Mouse (Mus musculus): ENCODE results near the gene Slc25a29. TPM values are rescaled to one million over a fixed set of nuclear protein-coding genes. Genes with fewer than 3 reads are reported as not detected.

The Slc25a29 gene
- polyA plus RNA-seq, 1 experiment, result 12.7 TPM

DNA sequence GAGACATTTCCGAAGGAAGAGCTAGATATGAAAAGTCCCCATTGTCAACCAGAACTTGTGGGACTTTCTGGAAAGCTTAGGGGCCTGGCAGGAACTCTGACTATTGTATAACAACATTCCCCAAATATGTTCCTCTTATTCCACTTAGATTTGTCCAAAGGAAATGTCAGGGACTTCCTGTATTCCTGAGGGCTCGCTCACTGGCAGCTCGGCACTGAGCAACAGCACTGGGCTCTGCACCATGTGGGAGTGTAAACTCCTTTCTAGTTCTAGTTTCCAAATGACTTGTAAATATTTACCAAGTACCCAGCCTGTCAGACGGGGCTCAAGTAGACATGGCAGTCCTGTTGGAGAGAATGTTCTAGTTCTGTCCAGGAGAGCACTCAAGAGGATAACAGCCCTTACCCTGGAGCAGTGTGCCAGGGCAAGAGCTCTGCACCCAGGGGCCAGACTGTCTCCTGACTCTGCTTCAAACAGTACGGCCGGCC is 29.4 kb upstream of the Slc25a29 start:
- DNase-seq, result peak; percentile 57
- Histone ChIP-seq H3K4me1 (ENCODE audit: control insufficient read depth, insufficient read depth, low read length) (no peaks in the 10 kb centered on the region), H3K4me3 (ENCODE audit: insufficient read depth, low read depth, low read length) (no peak overlapping the region), H3K36me3 (ENCODE audit: control insufficient read depth, insufficient read depth, low read length) (no peaks in the 10 kb centered on the region), H3K27me3 (replicated peaks; ENCODE audit: control insufficient read depth, insufficient read depth, low read length) (no peaks in the 10 kb centered on the region), H3K27ac (ENCODE audit: insufficient read depth, low read depth, low read length) (peak overlapping the region; percentile 63; the same call in 1 of the 2 replicates)
- 62% methylated on average over 6 of the region's 6 CpGs for WGBS
- TF ChIP-seq POLR2A (IDR thresholded peaks at IDR 0.05; ENCODE audit: low read depth, low read length) (no peak), CTCF (conservative IDR thresholded peaks at IDR 0.05; ENCODE audit: insufficient read depth, insufficient read length, low read depth, low read length) (no peak)

DNA sequence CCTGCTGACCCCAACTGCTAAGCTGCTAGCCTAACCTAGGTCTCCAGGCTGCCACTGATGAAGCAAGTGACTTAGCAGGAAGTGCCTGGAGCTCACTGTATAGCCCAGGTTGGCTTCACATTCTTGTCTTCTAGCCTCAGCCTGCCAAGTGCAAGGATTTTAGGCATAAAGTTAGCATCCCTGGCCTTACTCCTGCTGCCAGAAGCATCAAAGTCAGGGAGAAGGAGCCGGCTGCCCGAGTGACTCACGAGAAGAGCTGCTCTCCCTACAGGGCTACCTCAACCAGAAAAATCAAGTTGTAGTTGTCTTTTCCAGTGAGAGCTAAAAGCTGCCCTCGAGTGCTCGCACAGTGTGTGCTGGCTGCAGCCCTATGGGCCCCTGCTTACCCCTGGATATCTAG is 22.8 kb upstream of the Slc25a29 start:
- Histone ChIP-seq H3K27ac (ENCODE audit: insufficient read depth, low read depth, low read length) (no peak overlapping the region), H3K36me3 (ENCODE audit: control insufficient read depth, insufficient read depth, low read length) (no peaks in the 10 kb centered on the region), H3K27me3 (replicated peaks; ENCODE audit: control insufficient read depth, insufficient read depth, low read length) (no peaks in the 10 kb centered on the region), H3K4me3 (ENCODE audit: insufficient read depth, low read depth, low read length) (no peak overlapping the region), H3K4me1 (ENCODE audit: control insufficient read depth, insufficient read depth, low read length) (no peaks in the 10 kb centered on the region)
- 86% methylated on average over 5 of the region's 5 CpGs for WGBS
- DNase-seq, result no peak
- TF ChIP-seq CTCF (conservative IDR thresholded peaks at IDR 0.05; ENCODE audit: insufficient read depth, insufficient read length, low read depth, low read length) (no peak), POLR2A (IDR thresholded peaks at IDR 0.05; ENCODE audit: low read depth, low read length) (no peak)

DNA sequence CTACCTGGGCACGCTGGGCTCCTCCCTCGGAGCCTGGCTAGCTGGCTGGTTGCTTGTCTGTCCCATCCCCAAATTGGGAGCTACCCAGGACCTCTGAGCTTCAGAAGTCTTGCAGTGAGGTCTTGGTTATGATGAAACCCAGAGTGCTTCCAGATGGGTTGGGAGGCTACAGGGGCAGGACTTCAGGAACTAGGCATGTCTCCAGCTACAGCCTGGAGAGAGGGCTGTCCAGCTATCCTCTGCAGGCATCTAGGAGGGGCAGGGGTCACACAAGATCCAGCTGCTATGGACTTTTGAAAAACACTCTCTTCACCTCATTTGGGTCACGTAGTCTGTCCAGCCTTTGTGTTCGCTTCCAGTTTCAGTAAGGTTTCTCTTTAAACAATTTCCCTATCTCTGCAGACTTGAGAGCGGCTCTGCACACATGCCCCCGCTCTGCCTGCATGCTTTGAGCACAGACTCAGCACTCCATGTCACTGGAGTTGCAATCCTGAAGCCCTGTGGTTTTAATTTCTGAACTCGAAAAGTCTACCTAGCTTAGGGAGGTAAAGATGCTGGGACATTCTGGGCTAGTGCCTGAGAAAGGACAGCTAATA is 22.0 kb upstream of the Slc25a29 start:
- no peaks in the 10 kb centered on the region for H3K36me3 ChIP-seq (ENCODE audit: control insufficient read depth, insufficient read depth, low read length)
- peak; percentile 47 for DNase-seq
- H3K4me3 ChIP-seq (ENCODE audit: insufficient read depth, low read depth, low read length), result no peak overlapping the region
- WGBS, result 74% methylated on average over 7 of the region's 7 CpGs
- no peaks in the 10 kb centered on the region for H3K4me1 ChIP-seq (ENCODE audit: control insufficient read depth, insufficient read depth, low read length)
- H3K27ac ChIP-seq (ENCODE audit: insufficient read depth, low read depth, low read length), result no peak overlapping the region
- TF ChIP-seq POLR2A (IDR thresholded peaks at IDR 0.05; ENCODE audit: low read depth, low read length), result no peak
- no peak for TF ChIP-seq CTCF (conservative IDR thresholded peaks at IDR 0.05; ENCODE audit: insufficient read depth, insufficient read length, low read depth, low read length)
- no peaks in the 10 kb centered on the region for H3K27me3 ChIP-seq (replicated peaks; ENCODE audit: control insufficient read depth, insufficient read depth, low read length)

DNA sequence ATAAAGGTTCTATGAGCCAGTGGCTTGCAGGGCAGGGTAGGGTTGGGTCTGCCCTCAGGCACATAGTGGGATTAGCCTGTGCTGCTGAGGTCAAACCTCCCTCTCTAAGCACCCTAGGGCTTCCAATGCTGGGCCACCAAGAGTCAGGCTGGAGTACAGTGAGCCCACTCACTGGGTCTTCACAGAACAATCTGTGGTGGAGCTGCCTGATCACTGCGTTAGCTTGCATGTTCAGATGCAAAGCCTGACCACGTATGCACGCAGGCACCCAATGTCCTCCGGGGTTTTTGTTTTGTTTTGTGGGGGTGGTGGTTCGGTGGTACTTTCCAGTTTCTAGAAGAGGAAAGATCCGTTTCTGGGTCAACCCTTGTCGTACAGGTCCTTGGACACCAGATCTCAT is 21.4 kb upstream of the Slc25a29 start:
- WGBS, result 67% methylated on average over 7 of the region's 7 CpGs
- H3K27me3 ChIP-seq (replicated peaks; ENCODE audit: control insufficient read depth, insufficient read depth, low read length), result no peaks in the 10 kb centered on the region

DNA sequence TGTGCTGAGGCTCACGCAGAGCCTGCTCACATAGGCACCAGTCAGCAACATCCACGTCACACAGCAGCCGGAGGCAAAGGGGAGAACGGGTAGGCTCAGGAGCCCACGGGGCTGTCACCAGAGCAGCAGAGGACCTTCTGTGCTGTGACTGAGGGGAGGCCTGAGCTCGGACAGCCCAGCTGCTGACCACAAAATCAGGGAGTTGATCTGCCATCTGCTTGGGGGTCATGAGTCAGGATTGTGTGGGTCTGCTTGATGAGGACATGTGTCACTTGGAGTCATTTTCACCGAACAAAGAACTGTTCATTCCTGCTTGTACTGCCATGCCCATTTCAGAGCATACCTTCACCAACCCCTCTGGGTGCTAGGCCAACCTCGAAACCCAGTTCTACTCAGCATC is 20.5 kb upstream of the Slc25a29 start:
- 76% methylated on average over 8 of the region's 8 CpGs for WGBS
- Histone ChIP-seq H3K27ac (ENCODE audit: insufficient read depth, low read depth, low read length) (no peak overlapping the region), H3K36me3 (ENCODE audit: control insufficient read depth, insufficient read depth, low read length) (no peaks in the 10 kb centered on the region), H3K4me3 (ENCODE audit: insufficient read depth, low read depth, low read length) (no peak overlapping the region), H3K27me3 (replicated peaks; ENCODE audit: control insufficient read depth, insufficient read depth, low read length) (no peaks in the 10 kb centered on the region), H3K4me1 (ENCODE audit: control insufficient read depth, insufficient read depth, low read length) (no peaks in the 10 kb centered on the region)
- no peak for DNase-seq
- TF ChIP-seq POLR2A (IDR thresholded peaks at IDR 0.05; ENCODE audit: low read depth, low read length), result no peak
- TF ChIP-seq CTCF (conservative IDR thresholded peaks at IDR 0.05; ENCODE audit: insufficient read depth, insufficient read length, low read depth, low read length), result no peak

More for the DNA sequence above, 21.4 kb upstream of the Slc25a29 start:
- Histone ChIP-seq H3K36me3 (ENCODE audit: control insufficient read depth, insufficient read depth, low read length) (no peaks in the 10 kb centered on the region), H3K27ac (ENCODE audit: insufficient read depth, low read depth, low read length) (no peak overlapping the region), H3K4me3 (ENCODE audit: insufficient read depth, low read depth, low read length) (no peak overlapping the region), H3K4me1 (ENCODE audit: control insufficient read depth, insufficient read depth, low read length) (no peaks in the 10 kb centered on the region)
- TF ChIP-seq CTCF (conservative IDR thresholded peaks at IDR 0.05; ENCODE audit: insufficient read depth, insufficient read length, low read depth, low read length) (no peak), POLR2A (IDR thresholded peaks at IDR 0.05; ENCODE audit: low read depth, low read length) (no peak)
- no peak for DNase-seq

DNA sequence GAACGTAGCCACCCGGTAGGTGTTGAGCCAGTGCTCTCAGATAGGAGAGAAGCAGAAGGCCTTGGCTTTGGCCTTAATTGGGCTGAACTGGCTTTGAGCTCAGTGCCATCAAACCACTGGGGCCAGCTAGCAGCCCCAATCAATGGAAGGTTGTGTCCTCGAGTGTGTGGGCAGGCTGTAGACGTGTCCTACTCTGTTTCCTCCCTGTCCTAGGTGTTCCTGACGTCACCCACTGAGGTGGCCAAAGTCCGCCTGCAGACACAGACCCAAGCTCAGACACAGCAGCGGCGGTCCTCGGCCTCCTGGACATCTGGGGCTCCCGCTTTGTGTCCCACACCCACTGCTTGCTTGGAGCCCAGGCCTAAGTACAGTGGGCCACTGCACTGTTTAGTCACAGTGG is 19.4 kb upstream of the Slc25a29 start:
- Histone ChIP-seq H3K27ac (ENCODE audit: insufficient read depth, low read depth, low read length) (no peak overlapping the region), H3K4me3 (ENCODE audit: insufficient read depth, low read depth, low read length) (no peak overlapping the region), H3K27me3 (replicated peaks; ENCODE audit: control insufficient read depth, insufficient read depth, low read length) (no peaks in the 10 kb centered on the region), H3K4me1 (ENCODE audit: control insufficient read depth, insufficient read depth, low read length) (no peaks in the 10 kb centered on the region), H3K36me3 (ENCODE audit: control insufficient read depth, insufficient read depth, low read length) (no peaks in the 10 kb centered on the region)
- WGBS, result 79% methylated on average over 10 of the region's 10 CpGs
- DNase-seq, result no peak
- no peak for TF ChIP-seq POLR2A (IDR thresholded peaks at IDR 0.05; ENCODE audit: low read depth, low read length)
- no peak for TF ChIP-seq CTCF (conservative IDR thresholded peaks at IDR 0.05; ENCODE audit: insufficient read depth, insufficient read length, low read depth, low read length)

DNA sequence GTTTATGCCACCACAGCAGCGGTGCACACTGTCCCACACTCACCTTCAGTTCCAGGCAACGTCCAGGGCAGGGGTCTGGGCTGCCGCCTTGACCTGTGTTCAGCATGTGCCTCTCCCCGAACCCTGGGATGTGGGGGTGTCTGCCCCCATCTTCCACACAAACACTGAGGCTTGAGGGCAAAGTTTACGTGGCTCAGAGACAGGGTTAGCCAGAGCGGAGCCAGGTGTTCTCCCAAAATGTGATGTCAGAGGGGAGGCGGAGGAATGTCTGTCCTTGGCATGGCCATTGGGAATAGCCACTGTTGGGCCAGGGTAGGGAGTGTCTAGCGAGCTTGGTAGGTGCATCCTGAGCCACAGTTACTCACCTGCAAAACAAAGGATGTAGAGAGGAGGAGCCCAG is 17.1 kb upstream of the Slc25a29 start:
- Histone ChIP-seq H3K27ac (ENCODE audit: insufficient read depth, low read depth, low read length) (no peak overlapping the region), H3K4me1 (ENCODE audit: control insufficient read depth, insufficient read depth, low read length) (no peaks in the 10 kb centered on the region), H3K4me3 (ENCODE audit: insufficient read depth, low read depth, low read length) (no peak overlapping the region), H3K36me3 (ENCODE audit: control insufficient read depth, insufficient read depth, low read length) (no peaks in the 10 kb centered on the region), H3K27me3 (replicated peaks; ENCODE audit: control insufficient read depth, insufficient read depth, low read length) (no peaks in the 10 kb centered on the region)
- TF ChIP-seq CTCF (conservative IDR thresholded peaks at IDR 0.05; ENCODE audit: insufficient read depth, insufficient read length, low read depth, low read length) (no peak), POLR2A (IDR thresholded peaks at IDR 0.05; ENCODE audit: low read depth, low read length) (no peak)
- DNase-seq, result no peak
- 90% methylated on average over 8 of the region's 8 CpGs for WGBS

Data from kidney, adult 2 months (tissue).